Comparison of ENCODE assay signal across 8 mouse cellular contexts in genomic region chr17:88511095-88511551, GRCm38 (mm10). TPM values are rescaled to one million over a fixed set of nuclear protein-coding genes. Genes with fewer than 3 reads are reported as not detected.
DNase-seq lines count a peak whose midpoint lies in the region; ATAC-seq and TF ChIP-seq lines count a peak whose summit lies in the region.

No protein-coding gene starts in this region.

- no peak overlapping the region for H3K4me2 ChIP-seq in limb, embryonic 15.5 days
- no peak overlapping the region for H3K4me2 ChIP-seq in midbrain, postnatal 0 days (ENCODE audit: low read depth, low read length, poor library complexity, severe bottlenecking)

- H3K4me3 ChIP-seq in limb, embryonic 15.5 days, result no peak overlapping the region
- no peak overlapping the region for H3K4me3 ChIP-seq in midbrain, postnatal 0 days (ENCODE audit: low read depth, low read length)

- TF ChIP-seq CTCF in midbrain, postnatal 0 days (IDR thresholded peaks at IDR 0.05), result peak; percentile 85

- no peaks in the 10 kb centered on the region for H3K36me3 ChIP-seq in limb, embryonic 15.5 days
- H3K36me3 ChIP-seq in midbrain, postnatal 0 days (ENCODE audit: insufficient read depth, low read length), result no peaks in the 10 kb centered on the region

- no peaks in the 10 kb centered on the region for H3K27me3 ChIP-seq in limb, embryonic 15.5 days
- no peaks in the 10 kb centered on the region for H3K27me3 ChIP-seq in midbrain, postnatal 0 days (ENCODE audit: insufficient read depth, low read length)

- peaks cover 14% of the 10 kb centered on the region for H3K4me1 ChIP-seq in limb, embryonic 15.5 days
- no peaks in the 10 kb centered on the region for H3K4me1 ChIP-seq in midbrain, postnatal 0 days (ENCODE audit: insufficient read depth, low read length)

- ATAC-seq in limb, embryonic 15.5 days (ENCODE audit: insufficient number of reproducible peaks, low FRiP score, low TSS enrichment, low read depth), result no peak
- 0 out of 2 replicates have a peak, but pooled peaks have one; percentile 31 for ATAC-seq in midbrain, postnatal 0 days (ENCODE audit: low FRiP score)

- H3K27ac ChIP-seq in limb, embryonic 15.5 days, result peak overlapping the region; percentile 51
- no peak overlapping the region for H3K27ac ChIP-seq in midbrain, postnatal 0 days (ENCODE audit: low read depth, low read length)

- no peaks in the 10 kb centered on the region for H3K9me3 ChIP-seq in limb, embryonic 15.5 days
- no peaks in the 10 kb centered on the region for H3K9me3 ChIP-seq in midbrain, postnatal 0 days (ENCODE audit: low read length)

- DNase-seq in 3134 (ENCODE audit: extremely low read depth, insufficient read length, low spot score) (peak; percentile 50), adipocyte (ENCODE audit: low spot score) (peak; percentile 85)
- peak; percentile 93 for DNase-seq in embryo, embryonic 10.5 days (ENCODE audit: low spot score)
- DNase-seq in gastrocnemius, postnatal 36 days, result peak; percentile 74 to 83
- peak; percentile 64 to 84 for DNase-seq in kidney, adult 8-10 months
- peak; percentile 78 for DNase-seq in midbrain, postnatal 0 days (ENCODE audit: low spot score)
- DNase-seq in spleen, postnatal 14 days (ENCODE audit: low spot score in 2 of 2), result peak; percentile 68 to 75

- intact Hi-C loops in gastrocnemius, postnatal 36 days (cut with DNase I), result loop anchor here (2.0 to 10.0 kb wide), 3 partner anchors 184 to 486 kb away; no protein-coding TSS in a partner anchor

- no peak overlapping the region for H3K9ac ChIP-seq in limb, embryonic 15.5 days
- H3K9ac ChIP-seq in midbrain, postnatal 0 days (replicated peaks; ENCODE audit: low read length, poor library complexity, severe bottlenecking), result no peak overlapping the region

- 18% methylated on average over 10 of the region's 10 CpGs for WGBS in limb, embryonic 15.5 days
- WGBS in midbrain, postnatal 0 days, result 7% methylated on average over 10 of the region's 10 CpGs

RNA-seq across cellular contexts. Expression of gene Ppp1r21, which starts 18.8 kb away (rescaled TPM):
- 1 to 10 TPM; 4.5 to 4.7 TPM for total RNA-seq in gastrocnemius, postnatal 36 days (2021)
- 19.9 and 21.8 TPM in 2 replicates for polyA plus RNA-seq in limb, embryonic 15.5 days (2015; fragmentation: Nextera tagmentation; extraction: Ambion mirVana)
- 44.1 and 68.7 TPM in 2 replicates for total RNA-seq in midbrain, postnatal 0 days (2014; rRNA removed)
- 36.6 and 36.7 TPM in 2 replicates for polyA plus RNA-seq in midbrain, postnatal 0 days (2015; fragmentation: Nextera tagmentation; extraction: Ambion mirVana)
